Mouse (Mus musculus) forebrain, embryonic 15.5 days (tissue): ENCODE data around the gene Spdye4b. TPM values are rescaled to one million over a fixed set of nuclear protein-coding genes. Genes with fewer than 3 reads are reported as not detected.

Source experiments
- ATAC-seq: fragments of 200-750 bp; cut with Nextera tagmentation; replicated peaks from 2 replicates; pipeline ENCODE4 v1.8.0; 2017; ENCODE audit warnings: mild to moderate bottlenecking, moderate TSS enrichment, moderate library complexity
- H3K27ac ChIP-seq: fragments of 300-500 bp; sonication (generic); replicated peaks from 2 replicates; pipeline ENCODE4 v1.5.1; 2015; ENCODE audit warnings: mild to moderate bottlenecking, inconsistent platforms
- H3K27me3 ChIP-seq: fragments of 300-500 bp; sonication (generic); 2 replicates; pipeline ENCODE4 v1.6.1; 2015; ENCODE audit warnings: inconsistent platforms
- H3K36me3 ChIP-seq: fragments of 300-500 bp; sonication (generic); 2 replicates; pipeline ENCODE4 v1.6.1; 2015; ENCODE audit warnings: mild to moderate bottlenecking, inconsistent platforms
- H3K4me1 ChIP-seq: fragments of 300-500 bp; sonication (generic); 2 replicates; pipeline ENCODE4 v1.6.1; 2015; ENCODE audit warnings: inconsistent platforms
- H3K4me2 ChIP-seq: fragments of 300-500 bp; sonication (generic); replicated peaks from 2 replicates; pipeline ENCODE4 v1.6.1; 2015; ENCODE audit warnings: mild to moderate bottlenecking, inconsistent platforms
- H3K4me3 ChIP-seq: fragments of 300-500 bp; sonication (generic); 2 replicates; pipeline ENCODE4 v1.5.1; 2015; ENCODE audit warnings: mild to moderate bottlenecking, inconsistent platforms
- H3K9ac ChIP-seq: fragments of 300-500 bp; sonication (generic); replicated peaks from 2 replicates; pipeline ENCODE4 v1.6.1; 2015; ENCODE audit warnings: mild to moderate bottlenecking, inconsistent platforms
- H3K9me3 ChIP-seq: fragments of 300-500 bp; sonication (generic); 2 replicates; pipeline ENCODE4 v1.6.1; 2016; ENCODE audit warnings: inconsistent platforms
- WGBS: fragments of 180-500 bp; shearing (Covaris S2); methylation state at CpG from one replicate; pipeline ENCODE4 v1.1.7; 2015; ENCODE audit warnings: mixed read lengths; 5-methylcytosine and 5-hydroxymethylcytosine counted together
- microRNA-seq: library from miRNA; unstranded; fragments of <30 nt; microRNA quantifications from one replicate; pipeline ENCODE4, GENCODE M21; 2016
- polyA plus RNA-seq: library from polyadenylated mRNA; unstranded; fragments of >200 nt; fragmentation: Nextera tagmentation; extraction: Ambion mirVana; gene quantifications from 2 replicates; pipeline ENCODE4 v1.2.1, GENCODE M21; 2015

Spdye4b gene
- polyA plus RNA-seq, 1 experiment from 2014 or later = not detected

GRCm38 (mm10) chr5:143226790-143227189 lies 46.0 kb downstream of the Spdye4b start, which contains the start of gene Spdye4a:
Gene Spdye4a, minus strand, starts transcription at chr5:143226890.
- Histone ChIP-seq H3K4me3 (no peak within 1 kb of the TSS), H3K9ac (no peak within 1 kb of the TSS), H3K27me3 (no peaks in the 10 kb centered on the region), H3K9me3 (0 out of 2 replicates have a peak, but pooled peaks cover 4% of the 10 kb centered on the region), H3K36me3 (no peaks in the 10 kb centered on the region), H3K4me2 (no peak within 1 kb of the TSS), H3K27ac (no peak within 1 kb of the TSS), H3K4me1 (no peaks in the 10 kb centered on the region)
- ATAC-seq = no peak
- 88% methylated on average over 3 of the region's 3 CpGs for WGBS

GRCm38 (mm10) chr5:143235028-143235693 lies 54.3 kb downstream of the Spdye4b start, which contains the start of gene Zfp12:
Gene Zfp12, plus strand, starts transcription at chr5:143235163.
- Histone ChIP-seq H3K9me3 (no peaks in the 10 kb centered on the region), H3K4me1 (peaks cover 25% of the 10 kb centered on the region), H3K27me3 (no peaks in the 10 kb centered on the region), H3K4me3 (peak within 1 kb of the TSS; percentile 96), H3K9ac (peak within 1 kb of the TSS; percentile 99), H3K4me2 (peak within 1 kb of the TSS; percentile 83), H3K27ac (peak within 1 kb of the TSS; percentile 98), H3K36me3 (peaks cover 22% of the 10 kb centered on the region)
- ATAC-seq = peak; percentile 99
- WGBS = under 1% methylated on average over 58 of the region's 58 CpGs

- H3K27me3 ChIP-seq = no peaks in the 10 kb centered on the region
- 37% methylated on average over 9 of the region's 9 CpGs for WGBS
Measured at GRCm38 (mm10) chr5:143236036-143236435, 55.2 kb downstream of the Spdye4b start.

GRCm38 (mm10) chr5:143244926-143245325 lies 64.1 kb downstream of the Spdye4b start:
- H3K27me3 ChIP-seq = no peaks in the 10 kb centered on the region
- WGBS = 96% methylated on average over 26 of the region's 26 CpGs
- no peak overlapping the region for H3K4me3 ChIP-seq
- no peak overlapping the region for H3K27ac ChIP-seq
- H3K4me2 ChIP-seq = no peak overlapping the region
- no peaks in the 10 kb centered on the region for H3K4me1 ChIP-seq
- no peak overlapping the region for H3K9ac ChIP-seq
- no peak for ATAC-seq
- peaks cover 96% of the 10 kb centered on the region for H3K36me3 ChIP-seq
- H3K9me3 ChIP-seq = no peaks in the 10 kb centered on the region

More at GRCm38 (mm10) chr5:143236036-143236435, 55.2 kb downstream of the Spdye4b start:
- Histone ChIP-seq H3K9me3 (no peaks in the 10 kb centered on the region), H3K36me3 (peaks cover 30% of the 10 kb centered on the region), H3K4me1 (peaks cover 25% of the 10 kb centered on the region), H3K4me2 (peak overlapping the region; percentile 83), H3K9ac (peak overlapping the region; percentile 99), H3K27ac (no peak overlapping the region), H3K4me3 (peak overlapping the region; percentile 96)
- no peak for ATAC-seq

GRCm38 (mm10) chr5:143252039-143252438 lies 71.2 kb downstream of the Spdye4b start:
- H3K9me3 ChIP-seq = no peaks in the 10 kb centered on the region

GRCm38 (mm10) chr5:143252791-143253185 lies 72.0 kb downstream of the Spdye4b start:
- Histone ChIP-seq H3K36me3 (peaks cover 62% of the 10 kb centered on the region), H3K4me2 (no peak overlapping the region), H3K9ac (no peak overlapping the region), H3K27me3 (peaks cover 40% of the 10 kb centered on the region), H3K27ac (no peak overlapping the region), H3K4me1 (peaks cover 20% of the 10 kb centered on the region), H3K4me3 (peak overlapping the region; percentile 35; the same call in 1 of the 2 replicates), H3K9me3 (no peaks in the 10 kb centered on the region)
- 50% methylated on average over 18 of the region's 18 CpGs for WGBS
- no peak for ATAC-seq

More at GRCm38 (mm10) chr5:143252039-143252438, 71.2 kb downstream of the Spdye4b start:
- Histone ChIP-seq H3K4me2 (no peak overlapping the region), H3K4me1 (peaks cover 20% of the 10 kb centered on the region), H3K4me3 (no peak overlapping the region), H3K36me3 (peaks cover 67% of the 10 kb centered on the region), H3K9ac (no peak overlapping the region), H3K27ac (no peak overlapping the region), H3K27me3 (peaks cover 35% of the 10 kb centered on the region)
- ATAC-seq = no peak
- WGBS = 61% methylated on average over 6 of the region's 6 CpGs

GRCm38 (mm10) chr5:143253186-143253880 lies 72.5 kb downstream of the Spdye4b start:
- Histone ChIP-seq H3K27me3 (peaks cover 40% of the 10 kb centered on the region), H3K9me3 (no peaks in the 10 kb centered on the region), H3K4me2 (peak overlapping the region; percentile 53), H3K9ac (0 out of 2 replicates have a peak overlapping the region, but pooled peaks have one; percentile 14), H3K27ac (no peak overlapping the region), H3K4me3 (peak overlapping the region; percentile 35), H3K4me1 (peaks cover 20% of the 10 kb centered on the region), H3K36me3 (peaks cover 57% of the 10 kb centered on the region)
- 10% methylated on average over 103 of the region's 103 CpGs for WGBS
- peak; percentile 33 for ATAC-seq

GRCm38 (mm10) chr5:143253881-143254486 lies 73.2 kb downstream of the Spdye4b start:
- peak; percentile 42 for ATAC-seq
- peaks cover 20% of the 10 kb centered on the region for H3K4me1 ChIP-seq
- peak overlapping the region; percentile 53 for H3K4me2 ChIP-seq
- H3K4me3 ChIP-seq = peak overlapping the region; percentile 35
- no peaks in the 10 kb centered on the region for H3K9me3 ChIP-seq
- peaks cover 57% of the 10 kb centered on the region for H3K36me3 ChIP-seq
- 20% methylated on average over 79 of the region's 81 CpGs for WGBS
- H3K9ac ChIP-seq = 0 out of 2 replicates have a peak overlapping the region, but pooled peaks have one; percentile 14
- peaks cover 40% of the 10 kb centered on the region for H3K27me3 ChIP-seq
- no peak overlapping the region for H3K27ac ChIP-seq

Small RNA genes lying within 50 kb of the gene (microRNA-seq; reads per million reads assigned to microRNA genes)
- not detected for gene Gm44405

Other genes with a start within 250 kb of the Spdye4b start
- gene Fscn1, start 220.7 kb upstream of the Spdye4b start, polyA plus RNA-seq = 521 and 538 TPM in 2 replicates
- gene Rnf216, start 68.0 kb upstream of the Spdye4b start, polyA plus RNA-seq = 36.2 and 37.3 TPM in 2 replicates
- gene Olfr718-ps1, start 33.4 kb upstream of the Spdye4b start, polyA plus RNA-seq = not detected in 2 replicates
- gene Rbak, start 242 bp upstream of the Spdye4b start, polyA plus RNA-seq = 16.2 and 17.5 TPM in 2 replicates
- not detected in 2 replicates for gene Spdye4a, start 45.9 kb downstream of the Spdye4b start, polyA plus RNA-seq
- gene Zfp12, start 54.1 kb downstream of the Spdye4b start, polyA plus RNA-seq = 27.1 and 28.8 TPM in 2 replicates
- gene Zfp316, start 89.0 kb downstream of the Spdye4b start, polyA plus RNA-seq = 12.7 and 13.6 TPM in 2 replicates
- gene Zfp853, start 112.6 kb downstream of the Spdye4b start, polyA plus RNA-seq = 0.08 TPM in 1 of 2 replicates, not detected in the other
- gene E130309D02Rik, start 134.3 kb downstream of the Spdye4b start, polyA plus RNA-seq = 47.9 and 50.4 TPM in 2 replicates
- 73.5 and 75.0 TPM in 2 replicates for gene Zdhhc4, start 148.2 kb downstream of the Spdye4b start, polyA plus RNA-seq
- 0.42 and 0.88 TPM in 2 replicates for gene Grid2ip, start 176.3 kb downstream of the Spdye4b start, polyA plus RNA-seq
- gene Kdelr2, start 222.8 kb downstream of the Spdye4b start, polyA plus RNA-seq = 117 and 128 TPM in 2 replicates